Mouse (Mus musculus) liver, adult 2 months (tissue): ENCODE measurements around the gene Fbxo21. TPM values are rescaled to one million over a fixed set of nuclear protein-coding genes. Genes with fewer than 3 reads are reported as not detected.

ENCODE experiments used
- DNase-seq: peaks from one replicate; pipeline ENCODE4 v3.0.0-alpha.2; 2011; ENCODE audit warnings: low read depth, low spot score; ENCODE audit errors: extremely low read depth
- H3K27ac ChIP-seq: fragments of 200-500 bp; replicated peaks from 2 replicates; pipeline ENCODE4 v1.5.1; 2012; ENCODE audit warnings: low read depth, mild to moderate bottlenecking, control low read depth, inconsistent platforms, low read length; ENCODE audit not compliant: insufficient read depth
- H3K27me3 ChIP-seq: fragments of 200-500 bp; 2 replicates; pipeline ENCODE4 v1.6.1; 2012; ENCODE audit warnings: mild to moderate bottlenecking, moderate library complexity, low read length, inconsistent platforms; ENCODE audit not compliant: control insufficient read depth, insufficient read depth
- H3K36me3 ChIP-seq: fragments of 200-500 bp; 2 replicates; pipeline ENCODE4 v1.6.1; 2012; ENCODE audit warnings: low read length, inconsistent platforms; ENCODE audit not compliant: control insufficient read depth, insufficient read depth
- H3K4me1 ChIP-seq: fragments of 200-500 bp; 2 replicates; pipeline ENCODE4 v1.6.1; 2011; ENCODE audit warnings: low read length; ENCODE audit not compliant: control insufficient read depth, insufficient read depth
- H3K4me3 ChIP-seq: fragments of 200-500 bp; 2 replicates; pipeline ENCODE4 v1.5.1; 2011; ENCODE audit warnings: low read depth, mild to moderate bottlenecking, control low read depth, low read length, moderate library complexity; ENCODE audit not compliant: insufficient read depth
- H3K79me2 ChIP-seq: fragments of 200-500 bp; 2 replicates; pipeline ENCODE4 v1.6.1; 2012; ENCODE audit warnings: inconsistent platforms, mild to moderate bottlenecking, low read length, moderate library complexity; ENCODE audit not compliant: control insufficient read depth, insufficient read depth
- H3K9ac ChIP-seq: fragments of 200-500 bp; 2 replicates; pipeline ENCODE4 v1.6.1; 2012; ENCODE audit warnings: low read depth, mild to moderate bottlenecking, control low read depth, inconsistent platforms, low read length
- CTCF ChIP-seq: fragments of 200-500 bp; IDR thresholded peaks from 2 replicates; pipeline ENCODE4 v1.5.1; 2011; ENCODE audit warnings: low read depth, low read length, control low read depth
- POLR2A ChIP-seq: fragments of 200-500 bp; IDR thresholded peaks from 2 replicates; pipeline ENCODE4 v1.6.1; 2011; ENCODE audit warnings: low read length, control low read depth; ENCODE audit not compliant: insufficient read depth; ENCODE audit errors: extremely low read depth
- WGBS: fragments of 180-500 bp; shearing (Covaris S2); methylation state at CpG from one replicate; pipeline ENCODE4 v1.1.7; 2018; 5-methylcytosine and 5-hydroxymethylcytosine counted together
- polyA plus RNA-seq: library from polyadenylated mRNA; depleted of rRNA; stranded (reverse); fragments of >200 nt; gene quantifications from 2 replicates; pipeline ENCODE4 v1.2.3, GENCODE M21; 2012
- total RNA-seq: library from RNA; depleted of rRNA; stranded (reverse); fragments of >200 nt; gene quantifications from 2 replicates; pipeline ENCODE4 v1.2.3, GENCODE M21; 2014

The Fbxo21 gene
- total and polyA plus RNA-seq, 2 experiments = 55.8 to 79.0 TPM

DNA sequence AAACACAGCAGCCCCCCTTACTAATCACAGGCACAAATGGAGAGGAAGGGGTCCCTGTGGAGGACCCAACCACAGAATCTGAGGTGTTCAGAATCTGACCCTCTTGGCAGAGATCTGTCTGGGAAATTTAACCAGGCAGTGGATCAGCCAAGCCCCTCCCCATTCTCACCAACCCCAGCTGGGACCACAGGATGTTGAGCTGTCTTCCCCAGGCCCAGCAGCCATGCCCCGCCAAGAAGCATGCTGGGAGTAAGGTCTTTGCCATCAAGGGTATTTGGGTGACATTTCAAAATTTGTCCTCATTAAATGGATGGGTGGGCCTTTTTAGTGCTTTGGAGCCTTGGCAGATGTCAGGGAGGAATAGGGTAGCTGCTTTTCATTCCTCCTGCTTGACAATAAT lies 22.1 kb upstream of the Fbxo21 start:
- DNase-seq = no peak
- Histone ChIP-seq H3K4me3 (no peak overlapping the region), H3K4me1 (peaks cover 3% of the 10 kb centered on the region), H3K27me3 (no peaks in the 10 kb centered on the region), H3K27ac (no peak overlapping the region), H3K36me3 (no peaks in the 10 kb centered on the region), H3K9ac (no peak overlapping the region), H3K79me2 (no peaks in the 10 kb centered on the region)
- WGBS = 79% methylated on average over 1 of the region's 1 CpGs
- TF ChIP-seq CTCF (no peak), POLR2A (no peak)

DNA sequence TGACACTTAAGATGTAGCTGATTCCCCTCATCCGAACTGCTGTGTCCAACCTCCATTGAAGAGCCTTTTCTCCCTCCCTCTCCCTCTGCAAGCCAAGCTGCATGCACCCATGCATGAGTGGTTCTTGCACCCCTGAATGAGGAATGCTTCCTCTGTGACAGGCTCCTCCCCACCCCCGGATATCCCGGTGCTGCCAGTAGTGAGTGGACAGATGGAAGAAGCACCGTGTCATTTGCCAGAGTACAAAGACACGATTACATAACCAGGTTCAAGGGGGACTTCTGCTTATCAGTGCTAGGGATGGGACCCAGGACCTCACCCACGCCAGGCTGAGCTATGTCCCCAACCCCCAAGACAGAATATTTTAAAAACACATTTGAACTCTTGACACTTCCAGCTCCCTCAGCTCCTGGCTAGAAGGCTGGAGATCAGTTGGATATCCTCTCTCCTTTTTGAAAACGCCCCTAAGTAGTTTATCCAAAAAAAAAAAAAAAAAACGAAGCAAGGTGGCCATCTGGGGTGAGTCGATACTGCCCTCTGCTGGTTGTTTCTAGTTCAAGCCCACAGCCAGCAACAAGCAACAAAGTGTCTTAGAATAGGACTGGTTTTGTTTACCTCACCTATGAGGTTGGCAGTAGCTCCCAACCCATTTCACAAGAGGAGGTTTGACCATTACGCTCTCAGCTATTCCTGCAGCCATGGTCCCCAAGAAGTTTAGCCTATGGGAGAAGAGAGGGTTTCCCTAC lies 20.7 kb upstream of the Fbxo21 start:
- WGBS = 10% methylated on average over 10 of the region's 10 CpGs
- DNase-seq = peak; percentile 84

DNA sequence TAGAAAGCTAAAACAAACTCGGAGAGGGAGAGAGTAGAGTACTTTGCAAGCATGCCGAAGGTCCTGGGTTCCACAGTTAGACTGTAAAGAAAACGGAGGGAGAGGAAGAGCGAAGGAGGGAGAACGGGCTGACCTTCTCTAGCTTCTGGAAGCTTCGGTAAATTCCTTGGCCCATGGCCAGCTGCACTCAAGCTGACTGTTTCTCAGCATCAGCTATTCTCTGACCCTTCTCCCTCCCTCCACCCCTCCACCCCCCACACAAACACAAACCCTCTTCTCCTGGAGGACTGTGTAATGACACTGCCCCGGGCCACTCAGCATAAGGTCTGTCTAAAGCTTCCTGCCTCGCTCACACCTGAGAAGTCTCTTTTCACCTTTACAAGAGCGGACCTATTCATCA lies 11.8 kb upstream of the Fbxo21 start:
- no peak overlapping the region for H3K27ac ChIP-seq
- peaks cover 3% of the 10 kb centered on the region; the same call in 1 of the 2 replicates for H3K4me1 ChIP-seq
- no peaks in the 10 kb centered on the region for H3K36me3 ChIP-seq
- no peak for DNase-seq
- no peak overlapping the region for H3K9ac ChIP-seq
- H3K27me3 ChIP-seq = no peaks in the 10 kb centered on the region
- H3K4me3 ChIP-seq = no peak overlapping the region
- WGBS = 60% methylated on average over 9 of the region's 9 CpGs
- no peaks in the 10 kb centered on the region for H3K79me2 ChIP-seq
- TF ChIP-seq POLR2A (no peak), CTCF (no peak)

More for the DNA sequence above, 20.7 kb upstream of the Fbxo21 start:
- TF ChIP-seq CTCF = peak; percentile 60; the same call in 1 of the 2 replicates
- TF ChIP-seq POLR2A = no peak
- no peaks in the 10 kb centered on the region for H3K79me2 ChIP-seq
- H3K27me3 ChIP-seq = no peaks in the 10 kb centered on the region
- H3K4me3 ChIP-seq = no peak overlapping the region
- no peaks in the 10 kb centered on the region for H3K36me3 ChIP-seq
- H3K4me1 ChIP-seq = peaks cover 3% of the 10 kb centered on the region
- no peak overlapping the region for H3K27ac ChIP-seq
- H3K9ac ChIP-seq = no peak overlapping the region

DNA sequence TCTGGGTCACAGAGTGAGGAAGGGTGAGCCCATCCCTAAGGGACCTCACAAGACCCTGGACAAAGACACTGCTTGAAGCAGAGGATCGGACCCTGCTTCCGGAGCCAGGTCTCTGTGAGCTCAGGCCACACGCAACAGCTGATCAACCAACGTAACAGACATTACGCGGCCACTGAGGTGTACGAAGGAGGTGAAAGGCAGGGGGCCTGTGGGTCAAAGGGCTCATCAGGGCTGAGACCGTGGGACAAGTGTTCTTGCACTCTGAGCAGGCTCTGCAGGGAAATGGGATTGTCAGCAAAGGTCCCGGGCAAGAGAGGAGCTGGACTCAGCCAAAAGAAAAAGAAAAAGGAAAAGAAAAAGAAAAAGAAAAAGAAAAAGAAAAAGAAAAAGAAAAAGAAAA lies 9.6 kb upstream of the Fbxo21 start:
- DNase-seq = no peak
- Histone ChIP-seq H3K4me3 (no peak overlapping the region), H3K9ac (no peak overlapping the region), H3K79me2 (no peaks in the 10 kb centered on the region), H3K27ac (no peak overlapping the region), H3K27me3 (no peaks in the 10 kb centered on the region), H3K4me1 (peaks cover 3% of the 10 kb centered on the region; the same call in 1 of the 2 replicates), H3K36me3 (no peaks in the 10 kb centered on the region)
- WGBS = 82% methylated on average over 9 of the region's 9 CpGs
- TF ChIP-seq POLR2A (no peak), CTCF (no peak)

DNA sequence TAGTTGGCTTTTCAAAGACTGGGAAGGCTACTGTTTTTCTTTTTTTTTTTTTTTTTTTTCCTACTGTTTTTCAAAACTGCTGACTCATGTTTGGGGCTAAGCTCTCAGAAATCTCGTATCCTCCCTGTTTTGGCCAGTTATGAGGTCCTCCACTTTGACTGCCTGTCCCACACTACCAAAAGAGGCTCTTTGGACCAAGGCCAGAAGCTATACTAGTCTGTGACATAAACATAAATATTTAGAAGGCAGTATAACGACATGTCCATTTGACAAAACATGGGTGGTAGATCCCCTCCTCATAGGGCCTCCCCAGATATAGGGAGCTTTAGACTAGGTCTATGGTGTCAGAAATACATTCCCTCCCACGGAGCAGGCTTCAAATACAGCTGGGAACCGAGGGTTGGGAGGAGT lies 8.9 kb upstream of the Fbxo21 start:
- 28% methylated on average over 4 of the region's 4 CpGs for WGBS
- TF ChIP-seq POLR2A (no peak), CTCF (no peak)
- no peak overlapping the region for H3K9ac ChIP-seq
- no peaks in the 10 kb centered on the region for H3K36me3 ChIP-seq
- no peak overlapping the region for H3K4me3 ChIP-seq
- peaks cover 3% of the 10 kb centered on the region; the same call in 1 of the 2 replicates for H3K4me1 ChIP-seq
- DNase-seq = no peak
- no peaks in the 10 kb centered on the region for H3K27me3 ChIP-seq
- no peaks in the 10 kb centered on the region for H3K79me2 ChIP-seq
- H3K27ac ChIP-seq = no peak overlapping the region
